Mouse (Mus musculus): ENCODE data around the gene Dmrt3.

Dmrt3 gene
- long read RNA-seq, experiment 1: 0 reads
- long read RNA-seq, experiment 2: 0 reads

- intact Hi-C loops (cut with DNase I): no loop called here
Measured at GRCm38 (mm10) chr19:25610015-25610410, at the start of gene Dmrt3. Gene Dmrt3, plus strand, starts transcription at chr19:25610301.

GRCm38 (mm10) chr19:25564430-25564829 is 45.7 kb upstream of the Dmrt3 start:
- intact Hi-C loops (cut with DNase I): no loop called here

DNA sequence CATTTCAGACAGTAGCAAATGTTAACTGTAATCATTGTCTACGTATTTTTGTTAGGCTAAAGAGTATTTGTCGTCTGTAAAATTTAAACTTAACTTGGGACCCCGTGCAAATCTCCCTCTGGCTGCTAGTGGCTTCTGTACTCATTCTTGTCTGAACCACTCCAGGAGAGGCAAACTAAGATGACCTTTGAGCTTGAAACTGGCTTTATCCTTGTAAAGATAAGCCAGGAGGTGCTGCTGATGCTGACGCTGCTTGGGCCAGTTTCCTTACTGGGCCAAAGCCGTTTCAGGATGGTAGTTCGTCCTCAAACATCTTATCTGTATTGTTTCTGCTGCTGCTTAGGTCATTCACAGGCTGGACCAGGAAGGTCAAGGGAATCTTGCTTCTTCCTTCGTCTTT is 40.3 kb upstream of the Dmrt3 start:
- intact Hi-C loops (cut with DNase I): no loop called here

DNA sequence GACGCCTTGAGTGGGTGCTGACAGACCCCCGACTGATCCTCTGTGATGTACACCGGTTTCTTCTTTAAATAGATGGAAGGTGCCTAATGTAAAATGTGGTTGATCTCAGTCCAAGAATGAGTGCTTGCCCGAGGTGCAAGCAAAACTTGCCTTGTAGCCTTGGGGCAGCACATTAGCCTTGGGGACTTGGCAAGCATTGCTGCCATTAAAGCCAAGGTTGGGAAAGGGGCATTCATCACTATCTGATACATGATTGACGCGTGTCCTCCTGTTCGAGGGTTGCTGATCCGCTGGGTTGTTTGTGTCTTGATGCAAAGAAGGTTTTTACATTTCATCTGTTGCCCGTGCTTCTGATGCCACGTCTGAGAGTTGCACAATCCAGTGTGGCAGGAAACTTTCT is 35.7 kb upstream of the Dmrt3 start:
- intact Hi-C loops (cut with DNase I): no loop called here

DNA sequence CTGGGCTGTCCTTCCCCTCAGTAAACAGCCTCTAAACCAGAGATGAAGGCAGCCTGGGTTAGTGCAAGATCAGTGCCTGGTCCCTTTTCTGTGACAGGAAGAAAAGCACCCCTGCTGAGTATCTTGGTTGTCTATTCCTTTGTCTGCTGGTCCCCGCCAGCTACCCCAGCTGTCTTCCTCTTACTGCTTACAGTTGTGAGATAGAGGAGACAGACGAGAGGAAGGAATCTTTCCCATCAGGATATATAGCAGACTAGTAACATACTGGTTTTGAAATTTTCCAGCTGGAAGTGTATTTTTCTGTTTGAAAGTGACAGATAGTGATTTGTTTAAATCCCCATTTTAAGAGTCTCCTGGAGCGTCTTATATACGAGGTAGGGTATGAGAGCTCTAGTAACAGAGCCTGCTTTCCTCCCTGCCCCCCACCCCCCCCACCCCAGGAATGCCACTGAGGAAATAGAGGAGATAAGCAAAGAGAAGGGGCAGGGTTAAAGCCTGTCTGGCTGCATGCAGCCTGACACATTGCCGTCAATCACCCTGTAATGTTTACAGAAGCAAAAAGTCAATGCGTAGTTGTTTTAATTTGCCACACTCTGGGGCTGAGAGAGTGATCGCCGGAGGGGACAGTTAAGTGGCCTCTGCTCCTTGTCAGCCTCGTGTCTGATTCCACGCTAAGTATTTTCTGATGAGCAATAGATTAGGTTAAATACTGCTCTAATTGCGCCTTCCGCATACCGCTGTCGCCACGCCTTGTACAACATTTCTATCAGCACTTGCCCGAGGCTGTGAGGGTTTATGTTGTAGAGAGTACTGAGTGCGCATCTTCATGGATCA is 34.9 kb upstream of the Dmrt3 start:
- intact Hi-C loops (cut with DNase I): no loop called here

- intact Hi-C loops (cut with DNase I): no loop called here
Measured at GRCm38 (mm10) chr19:25578358-25578757, 31.7 kb upstream of the Dmrt3 start.

GRCm38 (mm10) chr19:25579440-25579839 is 30.7 kb upstream of the Dmrt3 start:
- intact Hi-C loops (cut with DNase I): no loop called here

DNA sequence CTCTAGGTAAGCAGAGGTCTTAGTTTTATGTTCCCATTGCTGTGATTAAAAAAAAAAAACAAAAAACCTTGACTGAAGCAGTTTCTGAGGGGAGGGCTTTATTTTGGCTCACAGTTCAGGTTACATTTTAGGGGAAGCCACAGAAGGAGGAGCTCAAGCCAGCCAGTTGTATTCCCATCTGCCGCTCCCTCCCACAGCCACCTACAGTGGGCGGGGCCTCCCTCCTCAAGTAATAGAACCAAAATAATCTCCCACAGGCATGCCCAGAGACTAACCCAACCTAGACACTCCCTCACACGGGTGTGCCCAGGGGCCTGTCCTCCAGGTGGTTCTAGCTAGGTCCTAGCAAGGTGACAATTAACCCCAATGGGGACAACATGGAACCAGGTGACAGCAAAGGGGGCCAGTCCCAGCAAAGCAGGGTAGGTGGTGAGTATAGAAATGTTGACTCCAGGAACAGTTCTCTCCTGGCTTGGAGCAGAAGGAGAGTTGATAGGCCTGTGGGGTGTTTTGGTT is 12.3 kb upstream of the Dmrt3 start:
- intact Hi-C loops (cut with DNase I): no loop called here

DNA sequence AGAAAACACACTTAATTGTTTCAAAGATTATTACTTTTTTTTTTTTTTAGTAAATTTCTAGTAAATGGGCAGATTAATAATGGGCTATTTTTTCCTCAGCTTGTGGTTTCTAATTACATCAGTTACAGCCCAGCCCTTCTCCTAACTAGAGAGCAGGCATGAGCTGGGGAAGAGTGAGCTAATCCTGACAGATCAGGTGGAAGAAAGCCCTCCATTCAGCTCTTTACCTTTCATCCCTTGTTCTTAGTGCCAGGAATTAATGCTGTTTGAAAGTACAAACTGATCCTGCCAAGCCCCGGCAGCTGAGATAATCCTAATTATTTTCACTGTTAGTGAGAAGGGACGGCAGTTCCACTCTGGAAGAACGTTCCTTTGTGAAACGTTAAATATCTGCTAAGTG is 11.5 kb upstream of the Dmrt3 start:
- intact Hi-C loops (cut with DNase I): no loop called here

- intact Hi-C loops (cut with DNase I): no loop called here
Measured at GRCm38 (mm10) chr19:25601966-25602365, 8.1 kb upstream of the Dmrt3 start.

GRCm38 (mm10) chr19:25607461-25608205 is 2.5 kb upstream of the Dmrt3 start:
- intact Hi-C loops (cut with DNase I): no loop called here

DNA sequence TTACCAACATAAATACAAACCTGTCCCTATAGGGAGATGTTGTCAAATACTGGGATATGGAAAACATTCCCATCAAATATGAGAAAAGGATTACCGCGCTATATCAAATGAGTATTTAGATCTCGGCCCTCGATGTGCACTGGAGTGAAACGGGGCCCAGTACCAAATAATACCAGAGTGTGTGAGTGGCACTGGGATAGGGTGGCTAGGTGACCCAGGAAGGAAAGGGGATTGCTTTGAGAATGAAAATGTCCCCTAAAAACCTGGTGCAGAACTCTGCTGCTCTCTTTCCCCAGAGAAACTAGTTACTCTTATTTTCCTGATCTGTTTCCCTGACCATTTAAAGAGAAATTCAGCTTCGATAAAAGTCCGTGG is 1.9 kb upstream of the Dmrt3 start:
- intact Hi-C loops (cut with DNase I): no loop called here

DNA sequence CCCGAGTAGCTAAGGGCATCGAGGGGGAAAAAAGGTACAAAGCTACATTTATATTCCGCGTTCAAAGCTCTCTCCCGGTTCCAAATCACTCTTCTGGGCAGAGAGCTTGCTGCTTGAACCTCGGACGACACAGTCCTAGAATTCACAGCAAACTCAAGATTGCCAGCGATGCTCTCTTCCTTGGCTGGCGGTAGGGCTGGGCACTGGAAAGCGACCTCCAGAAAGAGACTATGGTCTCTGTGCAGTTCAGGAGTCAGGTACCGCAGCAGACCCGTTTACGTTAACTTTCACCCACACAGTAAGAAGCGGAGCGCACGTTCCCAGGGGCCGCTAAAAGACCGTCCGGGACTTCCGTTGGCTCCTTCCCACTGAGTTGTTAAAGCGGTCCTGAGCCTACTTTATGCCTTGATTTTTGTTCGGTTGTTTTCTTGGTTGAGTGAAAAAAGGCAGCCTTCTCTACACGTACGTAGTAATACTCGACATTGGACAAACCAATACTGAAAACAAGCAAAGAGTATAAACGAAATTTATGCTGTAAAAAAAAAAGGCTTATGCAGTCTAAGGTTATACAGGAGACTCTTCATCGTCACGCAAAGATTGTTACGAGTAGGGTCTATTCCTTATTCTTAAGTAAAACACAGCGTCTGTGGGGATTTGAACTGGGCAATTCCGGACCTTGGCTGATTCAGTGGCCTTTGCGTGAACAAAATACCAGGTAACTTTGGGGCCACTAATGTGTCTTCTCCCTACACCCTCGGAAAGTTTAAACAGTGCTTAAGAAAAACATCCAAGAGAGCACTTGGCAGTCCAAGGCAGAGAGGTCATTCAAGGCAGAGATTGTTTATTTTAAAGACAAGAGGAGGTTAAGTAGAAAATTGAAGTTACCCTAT is 895 bp upstream of the Dmrt3 start:
- intact Hi-C loops (cut with DNase I): no loop called here

- intact Hi-C loops (cut with DNase I): no loop called here
Measured at GRCm38 (mm10) chr19:25610411-25611111, 460 bp downstream of the Dmrt3 start.

- intact Hi-C loops (cut with DNase I): no loop called here
Measured at GRCm38 (mm10) chr19:25611116-25611515, 1.0 kb downstream of the Dmrt3 start.

GRCm38 (mm10) chr19:25611876-25612805 is 2.0 kb downstream of the Dmrt3 start:
- intact Hi-C loops (cut with DNase I): no loop called here

DNA sequence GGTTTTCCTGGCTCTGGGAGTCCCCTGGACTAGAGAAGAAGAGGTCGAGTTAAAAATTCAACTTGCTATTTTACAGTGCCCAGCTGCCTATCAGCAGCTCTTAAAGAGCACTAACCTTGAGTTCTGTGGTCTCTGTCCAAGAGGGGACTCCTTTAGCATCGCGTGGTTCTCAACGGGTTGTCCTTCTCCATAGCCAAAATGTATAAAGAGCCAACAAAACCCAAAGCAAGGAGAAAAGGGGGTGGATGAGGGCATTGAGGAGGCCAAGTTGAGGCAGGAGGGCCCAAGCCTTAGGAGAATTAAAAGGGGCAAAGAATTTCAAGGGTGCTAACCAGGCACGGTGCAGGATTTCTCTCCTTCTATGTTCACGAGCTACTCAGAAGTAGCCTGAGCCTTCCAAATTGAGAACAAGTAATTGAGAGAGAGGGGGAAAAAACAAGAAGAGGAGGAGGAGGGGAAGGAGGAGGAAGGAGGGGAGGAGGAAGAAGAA is 2.8 kb downstream of the Dmrt3 start:
- intact Hi-C loops (cut with DNase I): no loop called here

DNA sequence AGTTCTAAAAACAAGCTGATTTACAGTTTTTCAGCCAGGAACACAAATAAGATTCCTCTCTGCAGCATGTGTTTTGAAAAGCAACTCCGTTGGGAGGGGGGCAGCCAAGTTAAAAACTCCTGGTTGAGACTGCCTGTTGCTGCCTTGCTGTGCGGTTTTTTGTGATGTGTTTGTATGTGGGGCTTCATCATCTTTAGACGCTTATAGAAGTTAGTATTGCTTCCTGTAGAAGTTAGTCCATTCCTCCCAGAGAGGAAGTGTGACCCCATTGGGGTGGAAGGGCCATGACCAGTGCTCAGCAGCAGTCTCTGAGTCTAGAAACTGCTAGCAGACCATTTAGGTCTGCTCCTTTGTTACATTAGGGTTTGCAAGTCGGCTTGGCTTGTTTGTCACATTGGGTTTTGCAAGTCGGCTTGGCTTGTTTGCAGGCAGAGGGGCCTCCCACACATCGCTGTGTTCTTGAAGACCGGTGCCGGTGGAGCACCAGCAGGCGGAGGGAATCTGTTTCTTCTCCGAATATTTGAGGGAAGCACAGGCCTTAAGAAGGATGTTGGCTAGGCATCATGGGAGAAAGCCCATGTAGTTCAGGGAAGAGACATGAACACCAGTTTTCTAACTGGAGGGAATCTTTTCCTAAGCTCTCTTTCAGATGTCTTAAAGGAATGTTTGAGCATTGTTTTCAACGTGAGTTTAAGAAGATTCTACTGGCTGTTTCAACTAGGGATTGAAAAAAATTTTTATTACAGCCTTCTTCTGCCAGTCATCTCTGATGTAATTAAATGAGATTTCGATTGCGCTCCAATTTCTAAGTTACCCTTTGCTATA is 3.6 kb downstream of the Dmrt3 start:
- intact Hi-C loops (cut with DNase I): no loop called here

GRCm38 (mm10) chr19:25615889-25616288 is 5.8 kb downstream of the Dmrt3 start:
- intact Hi-C loops (cut with DNase I): no loop called here
